Mouse (Mus musculus): Measurements from ENCODE around the gene Nfam1.

GRCm38 (mm10) chr15:83071752-83072151 is 38.6 kb upstream of the Nfam1 start:
- TF ChIP-seq CTCF (IDR thresholded peaks at IDR 0.05; ENCODE audit: low read depth) (peak; percentile 44; the same call in 1 of the 2 replicates), EP300 (optimal IDR thresholded peaks at IDR 0.05) (no peak)

Data from stomach, postnatal 0 days (tissue).